Comparison of ENCODE assay signal across 13 mouse cellular contexts in the genomic region with DNA sequence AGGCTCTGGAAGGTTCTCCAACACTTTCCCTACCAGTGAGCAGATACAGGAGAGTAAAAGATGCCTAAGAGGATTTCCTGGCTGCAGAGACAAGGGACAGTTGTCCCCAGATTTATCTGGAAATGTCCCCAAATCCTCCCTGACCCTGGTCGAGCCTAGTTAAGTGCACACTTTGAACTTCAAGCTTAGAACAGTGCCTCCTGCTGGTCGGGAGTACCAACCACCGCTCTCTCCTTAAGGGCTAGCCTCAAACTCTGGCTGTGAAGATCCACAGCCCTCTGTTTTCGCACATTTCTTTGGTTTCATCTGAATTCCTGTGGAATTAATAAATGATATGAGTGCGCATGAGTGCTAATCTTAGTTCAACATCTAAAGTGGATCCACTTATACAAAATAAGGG.
A peak's percentile ranks its signal among the peaks of the same experiment; 100 is the strongest.
DNase-seq lines count a peak whose midpoint lies in the region; ATAC-seq and TF ChIP-seq lines count a peak whose summit lies in the region.
"Had no signal": no experiment of that assay in that cellular context is flagged by ENCODE, and none has a peak within 500 bp of the region (broad histone marks: within the 10 kb centered on the region; RNA-seq: fewer than 3 reads in every experiment).

No protein-coding gene starts in this region.

- WGBS in kidney, postnatal 0 days: 85% methylated on average over 5 of the region's 5 CpGs
- WGBS in kidney, embryonic 16.5 days: 94% methylated on average over 5 of the region's 5 CpGs
- WGBS in forebrain, embryonic 15.5 days: 90% methylated on average over 5 of the region's 5 CpGs

- no peaks in the 10 kb centered on the region for H3K36me3 ChIP-seq in kidney, postnatal 0 days (ENCODE audit: insufficient read depth, low read length)
- H3K36me3 ChIP-seq in kidney, embryonic 16.5 days (ENCODE audit: insufficient read depth, low read length): no peaks in the 10 kb centered on the region
- no peaks in the 10 kb centered on the region for H3K36me3 ChIP-seq in forebrain, embryonic 15.5 days
- H3K36me3 ChIP-seq: embryonic facial prominence, embryonic 12.5 days; limb, embryonic 15.5 days had no signal

- peak; percentile 11 for DNase-seq in CD4-positive, CD25-positive, alpha-beta regulatory T cell, adult 2 months (ENCODE audit: low read depth, low spot score)
- no peak for DNase-seq in kidney, postnatal 0 days (ENCODE audit: low spot score)
- peak; percentile 28 for DNase-seq in thymus, postnatal 4 days
- DNase-seq in thymus, postnatal 0 days (ENCODE audit: low spot score): no peak
- no peak for DNase-seq in B cell, adult 2 months
- DNase-seq: cerebellum, adult 9-10 months had no signal

- H3K4me2 ChIP-seq in kidney, postnatal 0 days (ENCODE audit: low read length): no peak overlapping the region
- no peak overlapping the region for H3K4me2 ChIP-seq in kidney, embryonic 16.5 days (replicated peaks; ENCODE audit: low read depth, low read length)
- no peak overlapping the region for H3K4me2 ChIP-seq in forebrain, embryonic 15.5 days (replicated peaks)
- H3K4me2 ChIP-seq: embryonic facial prominence, embryonic 12.5 days; forebrain, embryonic 13.5 days; limb, embryonic 15.5 days had no signal

- peak; percentile 20; the same call in 1 of the 2 replicates for TF ChIP-seq CTCF in kidney, postnatal 0 days (IDR thresholded peaks at IDR 0.05; ENCODE audit: low read depth)

- no peaks in the 10 kb centered on the region for H3K27me3 ChIP-seq in kidney, postnatal 0 days (ENCODE audit: insufficient read depth, low read length)
- no peaks in the 10 kb centered on the region for H3K27me3 ChIP-seq in kidney, embryonic 16.5 days (ENCODE audit: insufficient read depth, low read length)
- H3K27me3 ChIP-seq in forebrain, embryonic 15.5 days: no peaks in the 10 kb centered on the region
- H3K27me3 ChIP-seq: embryonic facial prominence, embryonic 12.5 days; forebrain, embryonic 13.5 days; limb, embryonic 15.5 days had no signal

- H3K4me3 ChIP-seq in kidney, postnatal 0 days (replicated peaks; ENCODE audit: low read depth, low read length): no peak overlapping the region
- H3K4me3 ChIP-seq in kidney, embryonic 16.5 days (ENCODE audit: low read length): no peak overlapping the region
- H3K4me3 ChIP-seq in forebrain, embryonic 15.5 days: no peak overlapping the region
- H3K4me3 ChIP-seq: embryonic facial prominence, embryonic 12.5 days; forebrain, embryonic 13.5 days; limb, embryonic 15.5 days; myocyte had no signal

- no peaks in the 10 kb centered on the region for H3K9me3 ChIP-seq in kidney, postnatal 0 days (replicated peaks; ENCODE audit: low read length)
- H3K9me3 ChIP-seq in kidney, embryonic 16.5 days (ENCODE audit: low read length): no peaks in the 10 kb centered on the region
- no peaks in the 10 kb centered on the region for H3K9me3 ChIP-seq in forebrain, embryonic 15.5 days
- H3K9me3 ChIP-seq: embryonic facial prominence, embryonic 12.5 days; limb, embryonic 15.5 days had no signal

- no peaks in the 10 kb centered on the region; the same call in 1 of the 2 replicates for H3K4me1 ChIP-seq in kidney, postnatal 0 days (replicated peaks; ENCODE audit: insufficient read depth, low read length)
- peaks cover 7% of the 10 kb centered on the region for H3K4me1 ChIP-seq in kidney, embryonic 16.5 days (ENCODE audit: insufficient read depth, low read length)
- H3K4me1 ChIP-seq in forebrain, embryonic 15.5 days: no peaks in the 10 kb centered on the region
- H3K4me1 ChIP-seq: embryonic facial prominence, embryonic 12.5 days; limb, embryonic 15.5 days had no signal

- no peak overlapping the region for H3K9ac ChIP-seq in kidney, postnatal 0 days (ENCODE audit: low read depth, low read length)
- H3K9ac ChIP-seq in kidney, embryonic 16.5 days (replicated peaks; ENCODE audit: low read length): no peak overlapping the region
- no peak overlapping the region for H3K9ac ChIP-seq in forebrain, embryonic 15.5 days (replicated peaks)
- H3K9ac ChIP-seq: embryonic facial prominence, embryonic 12.5 days; forebrain, embryonic 13.5 days; limb, embryonic 15.5 days had no signal

- H3K27ac ChIP-seq in kidney, postnatal 0 days: no peak overlapping the region
- no peak overlapping the region for H3K27ac ChIP-seq in kidney, embryonic 16.5 days (ENCODE audit: low read length)
- H3K27ac ChIP-seq in forebrain, embryonic 15.5 days (replicated peaks): no peak overlapping the region
- H3K27ac ChIP-seq: embryonic facial prominence, embryonic 12.5 days; forebrain, embryonic 13.5 days; limb, embryonic 15.5 days had no signal

- ATAC-seq in CD4-positive, CD25-positive, alpha-beta regulatory T cell, adult 4 months: no peak
- no peak for ATAC-seq in kidney, postnatal 0 days (replicated peaks; ENCODE audit: low FRiP score, low read depth)
- no peak for ATAC-seq in kidney, embryonic 16.5 days (ENCODE audit: low FRiP score, low TSS enrichment)
- no peak for ATAC-seq in forebrain, embryonic 15.5 days (replicated peaks)
- ATAC-seq: forebrain, embryonic 13.5 days had no signal

Comparison
In these comparisons a context has a peak if more than half of its experiments do, and no peak if none do; other contexts are left out.
1. DNase-seq: peak in CD4-positive, CD25-positive, alpha-beta regulatory T cell, adult 2 months (single experiment) and thymus, postnatal 4 days (single experiment); none in kidney, postnatal 0 days (single experiment), thymus, postnatal 0 days (single experiment) and B cell, adult 2 months (0 of 2).